Mouse (Mus musculus): ENCODE data around the gene Ptbp1.

Gene Ptbp1

GRCm38 (mm10) chr10:79853860-79854795 is at the start of gene Ptbp1:
TSS of gene Ptbp1 (plus strand) at chr10:79854427.
- DNase-seq (ENCODE audit: inconsistent age in 2 of 2, low spot score in 1 of 2), result peak; percentile 99

DNA sequence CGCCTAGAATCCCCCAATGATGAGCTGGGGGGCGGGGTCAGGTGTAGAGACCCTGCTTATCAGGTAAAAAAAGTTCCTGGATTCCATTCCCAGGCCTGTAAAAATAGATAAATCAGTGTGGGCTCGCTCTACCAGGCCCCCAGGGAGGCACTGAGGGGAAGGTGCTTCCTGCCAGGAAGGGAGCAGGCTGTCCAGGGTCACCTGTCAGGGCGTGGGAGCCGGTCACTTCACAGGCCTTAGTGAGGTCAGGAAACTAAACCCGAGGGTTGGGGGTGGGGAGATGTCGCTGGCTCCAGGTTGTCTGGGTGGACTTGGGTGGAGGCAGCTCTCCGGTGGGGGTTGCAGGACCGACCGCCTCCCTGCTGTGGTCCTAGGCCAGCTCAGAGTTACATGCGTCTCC is 48.6 kb upstream of the Ptbp1 start:
- DNase-seq (ENCODE audit: inconsistent age in 2 of 2, low spot score in 1 of 2), result peak; percentile 76 to 80

GRCm38 (mm10) chr10:79806331-79806730 is 47.9 kb upstream of the Ptbp1 start:
- DNase-seq (ENCODE audit: inconsistent age in 2 of 2, low spot score in 1 of 2), result no peak

DNA sequence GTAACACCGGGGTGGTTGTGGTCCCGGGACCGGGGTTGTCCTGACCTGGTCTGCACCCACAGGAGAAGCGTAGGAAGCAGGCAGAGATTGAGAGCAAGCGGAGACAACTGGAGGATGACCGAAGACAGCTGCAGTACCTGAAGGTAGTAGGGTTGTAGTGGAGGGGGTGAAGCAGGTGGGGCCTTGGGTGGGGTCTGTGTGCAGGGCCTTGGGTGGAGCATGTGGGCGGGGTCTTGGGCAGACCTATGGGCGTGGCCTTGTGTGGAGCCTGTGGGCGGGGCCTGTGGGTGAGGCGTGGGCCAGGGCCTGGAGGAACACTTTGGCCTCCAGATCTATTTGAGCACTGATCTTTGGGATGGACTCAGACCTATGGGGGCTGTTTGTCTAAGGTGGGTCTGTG is 47.3 kb upstream of the Ptbp1 start:
- DNase-seq (ENCODE audit: inconsistent age in 2 of 2, low spot score in 1 of 2), result peak in 1 of 2 experiments; percentile 46

GRCm38 (mm10) chr10:79807826-79808225 is 46.4 kb upstream of the Ptbp1 start:
- peak in 1 of 2 experiments; percentile 70 for DNase-seq (ENCODE audit: inconsistent age in 2 of 2, low spot score in 1 of 2)

GRCm38 (mm10) chr10:79808728-79809127 is 45.5 kb upstream of the Ptbp1 start:
- peak in 1 of 2 experiments; percentile 51 for DNase-seq (ENCODE audit: inconsistent age in 2 of 2, low spot score in 1 of 2)

DNA sequence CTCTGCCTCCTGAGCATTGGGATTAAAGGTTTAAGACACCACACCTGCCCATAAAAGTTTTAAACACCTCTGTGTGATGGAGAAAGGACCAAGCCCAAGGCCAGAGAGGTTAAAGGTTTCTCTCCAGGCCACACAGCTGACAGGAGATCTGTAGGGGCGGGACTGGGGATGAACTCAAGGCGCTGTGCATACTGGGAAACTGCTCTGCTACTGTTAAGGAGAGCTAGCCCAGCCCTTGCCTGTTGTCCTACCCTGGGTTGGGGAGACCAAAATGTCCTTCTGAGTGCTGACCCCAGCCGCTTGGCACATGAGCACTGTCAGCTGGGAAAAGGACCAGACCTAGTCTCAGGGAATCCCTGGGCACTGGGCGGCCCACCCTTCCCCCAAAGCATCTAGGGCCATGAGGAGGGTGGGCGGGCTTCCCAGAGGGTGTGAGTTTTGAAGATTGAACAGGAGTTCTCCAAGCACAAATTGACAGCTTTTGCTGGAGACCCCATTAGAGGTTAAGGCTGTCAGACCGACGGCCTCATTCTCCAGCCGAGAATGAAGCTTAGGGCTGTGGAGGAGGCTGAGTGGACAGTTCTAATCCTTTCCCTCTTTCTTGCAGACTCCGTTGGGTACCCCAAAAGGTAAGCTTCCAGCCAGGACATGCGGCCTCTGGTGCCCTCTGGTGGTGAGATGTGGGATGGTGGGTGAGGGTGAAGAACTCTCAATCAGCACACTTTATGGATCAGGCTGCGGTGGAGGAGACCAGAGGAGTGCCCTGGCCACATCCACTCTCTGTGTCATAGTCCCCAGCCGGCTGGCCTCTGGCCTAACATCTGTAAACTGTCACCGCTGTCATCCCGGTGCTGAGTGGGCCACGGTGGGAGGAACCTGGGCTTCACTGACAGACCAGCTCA is 42.2 kb upstream of the Ptbp1 start:
- DNase-seq (ENCODE audit: inconsistent age in 2 of 2, low spot score in 1 of 2), result peak; percentile 85 to 96

- DNase-seq (ENCODE audit: inconsistent age in 2 of 2, low spot score in 1 of 2), result no peak
These were observed 39.9 kb upstream of the Ptbp1 start for GRCm38 (mm10) chr10:79814271-79814842.

DNA sequence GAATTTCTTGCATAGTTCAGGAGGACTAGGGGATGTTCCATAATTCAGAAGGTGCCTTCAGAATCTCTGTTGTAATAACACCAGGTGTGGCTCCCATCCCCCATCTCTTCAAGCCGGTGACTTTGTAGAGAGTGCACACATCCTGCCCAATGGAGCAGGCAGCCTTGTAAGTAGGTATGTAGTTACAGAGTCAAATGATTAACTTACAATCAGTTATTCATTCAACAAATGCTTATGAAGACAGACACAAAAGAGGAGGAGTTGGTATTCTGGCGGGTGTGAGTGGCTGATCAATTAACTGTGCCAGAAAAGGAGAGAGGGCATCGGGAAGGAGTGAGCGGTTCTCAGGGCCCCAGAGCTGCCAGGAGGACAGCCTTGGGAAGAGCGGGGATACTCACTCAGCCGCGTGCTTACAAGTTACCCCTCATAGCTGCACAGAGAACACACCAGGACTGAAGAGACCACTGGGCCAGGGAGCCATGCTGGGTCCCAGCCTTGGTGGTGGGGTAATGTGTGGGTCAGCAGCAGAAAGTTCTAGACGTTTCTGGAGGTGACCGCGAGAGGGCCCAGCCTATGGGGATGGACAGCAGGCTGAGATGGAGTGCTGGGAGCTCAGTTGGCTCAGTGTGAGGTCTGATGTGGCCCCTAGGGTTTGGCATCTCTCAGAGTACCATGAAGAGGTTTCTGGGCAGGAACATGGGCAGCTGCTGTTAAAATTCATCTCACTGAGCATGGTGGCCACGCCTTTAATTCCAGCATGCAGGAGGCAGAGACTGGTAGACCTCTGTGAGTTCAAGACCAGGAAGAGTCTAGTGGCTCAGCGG is 38.3 kb upstream of the Ptbp1 start:
- DNase-seq (ENCODE audit: inconsistent age in 2 of 2, low spot score in 1 of 2), result no peak

DNA sequence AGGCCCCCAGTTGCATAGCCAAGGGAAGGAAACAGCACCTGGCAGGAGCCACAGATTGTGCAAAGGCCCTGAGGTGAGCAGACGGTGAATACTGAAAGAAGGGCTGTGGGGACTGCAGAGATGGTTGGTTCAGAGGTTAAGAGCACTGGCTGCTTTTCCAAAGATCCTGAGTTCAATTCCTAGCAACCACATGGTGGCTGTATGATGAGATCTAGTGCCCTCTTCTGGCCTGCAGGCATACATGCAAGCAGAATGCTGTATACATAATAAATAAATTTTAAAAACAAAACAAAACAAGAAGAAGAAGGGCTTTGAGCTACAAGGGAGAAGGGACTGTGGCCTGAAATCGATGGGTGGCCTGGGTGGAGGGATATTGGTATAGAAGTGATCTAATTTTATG is 37.1 kb upstream of the Ptbp1 start:
- DNase-seq (ENCODE audit: inconsistent age in 2 of 2, low spot score in 1 of 2), result no peak

DNA sequence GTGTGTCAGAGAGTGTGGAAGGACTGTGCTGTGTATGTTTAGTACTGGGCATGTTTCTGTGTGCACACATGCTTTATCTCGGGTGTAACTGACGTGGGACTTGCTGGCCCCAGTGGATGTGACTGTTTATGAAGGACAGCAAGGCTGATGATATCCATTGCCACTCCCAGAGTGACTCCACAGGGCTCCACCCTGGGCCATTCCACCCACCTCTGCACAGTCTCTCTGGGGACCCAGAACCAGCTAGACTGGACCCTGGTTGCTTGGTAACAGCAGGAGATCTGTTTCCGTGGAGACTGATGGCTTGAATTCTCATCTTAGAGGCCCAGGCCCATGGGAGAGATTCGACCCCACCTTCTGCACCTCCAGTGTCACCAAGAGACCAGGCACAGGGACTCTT is 36.0 kb upstream of the Ptbp1 start:
- no peak for DNase-seq (ENCODE audit: inconsistent age in 2 of 2, low spot score in 1 of 2)

- no peak for DNase-seq (ENCODE audit: inconsistent age in 2 of 2, low spot score in 1 of 2)
These were observed 34.6 kb upstream of the Ptbp1 start for GRCm38 (mm10) chr10:79819606-79820005.

DNA sequence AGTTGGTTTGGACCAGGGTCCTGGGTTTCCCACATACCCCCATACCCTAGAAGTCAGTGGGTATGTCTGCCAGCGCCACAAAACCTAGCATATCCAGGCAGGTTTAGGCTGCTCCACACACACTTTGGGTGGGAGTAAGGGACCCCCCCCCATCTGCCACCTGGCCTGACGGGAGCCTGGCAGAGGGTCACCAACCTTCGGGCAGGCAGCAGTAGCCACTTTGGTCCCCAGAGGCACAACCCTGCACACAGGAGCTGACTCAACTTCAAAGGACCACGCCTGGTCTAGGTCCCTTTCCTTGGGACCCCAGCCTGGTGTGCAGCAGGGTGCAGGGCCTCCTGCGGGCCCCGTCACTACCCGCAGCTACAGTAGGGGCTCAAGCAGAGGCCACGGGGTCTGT is 34.0 kb upstream of the Ptbp1 start:
- DNase-seq (ENCODE audit: inconsistent age in 2 of 2, low spot score in 1 of 2), result no peak

- DNase-seq (ENCODE audit: inconsistent age in 2 of 2, low spot score in 1 of 2), result no peak
These were observed 33.4 kb upstream of the Ptbp1 start, which contains the start of gene Misp for GRCm38 (mm10) chr10:79820782-79821181. TSS of gene Misp (plus strand) at chr10:79820989.

GRCm38 (mm10) chr10:79821731-79822130 is 32.5 kb upstream of the Ptbp1 start:
- no peak for DNase-seq (ENCODE audit: inconsistent age in 2 of 2, low spot score in 1 of 2)

- peak in 1 of 2 experiments; percentile 54 for DNase-seq (ENCODE audit: inconsistent age in 2 of 2, low spot score in 1 of 2)
These were observed 31.9 kb upstream of the Ptbp1 start for GRCm38 (mm10) chr10:79822372-79822771.

GRCm38 (mm10) chr10:79823011-79823410 is 31.2 kb upstream of the Ptbp1 start:
- DNase-seq (ENCODE audit: inconsistent age in 2 of 2, low spot score in 1 of 2), result no peak

DNA sequence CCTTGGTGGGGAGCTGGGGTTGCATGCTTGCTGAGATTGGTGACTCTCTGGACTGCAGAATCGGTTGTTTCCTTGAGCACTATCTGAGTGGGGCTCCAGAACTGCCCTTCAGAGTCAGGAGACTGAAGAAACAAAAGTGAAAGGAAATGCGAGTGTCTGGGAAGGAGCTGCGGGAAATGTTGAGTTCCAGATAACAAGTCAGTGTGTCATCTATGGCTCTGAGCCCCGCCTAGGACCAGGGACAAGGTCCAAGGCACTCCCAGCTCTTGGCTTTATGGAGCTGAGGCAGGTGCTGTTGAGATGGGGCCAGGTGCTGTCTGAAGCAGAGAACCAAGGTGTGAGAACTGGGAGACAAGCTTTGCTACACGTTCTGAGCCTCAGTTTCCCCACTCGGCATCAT is 29.8 kb upstream of the Ptbp1 start:
- DNase-seq (ENCODE audit: inconsistent age in 2 of 2, low spot score in 1 of 2), result peak in 1 of 2 experiments; percentile 72

- DNase-seq (ENCODE audit: inconsistent age in 2 of 2, low spot score in 1 of 2), result no peak
These were observed 22.6 kb upstream of the Ptbp1 start for GRCm38 (mm10) chr10:79831583-79831982.

DNA sequence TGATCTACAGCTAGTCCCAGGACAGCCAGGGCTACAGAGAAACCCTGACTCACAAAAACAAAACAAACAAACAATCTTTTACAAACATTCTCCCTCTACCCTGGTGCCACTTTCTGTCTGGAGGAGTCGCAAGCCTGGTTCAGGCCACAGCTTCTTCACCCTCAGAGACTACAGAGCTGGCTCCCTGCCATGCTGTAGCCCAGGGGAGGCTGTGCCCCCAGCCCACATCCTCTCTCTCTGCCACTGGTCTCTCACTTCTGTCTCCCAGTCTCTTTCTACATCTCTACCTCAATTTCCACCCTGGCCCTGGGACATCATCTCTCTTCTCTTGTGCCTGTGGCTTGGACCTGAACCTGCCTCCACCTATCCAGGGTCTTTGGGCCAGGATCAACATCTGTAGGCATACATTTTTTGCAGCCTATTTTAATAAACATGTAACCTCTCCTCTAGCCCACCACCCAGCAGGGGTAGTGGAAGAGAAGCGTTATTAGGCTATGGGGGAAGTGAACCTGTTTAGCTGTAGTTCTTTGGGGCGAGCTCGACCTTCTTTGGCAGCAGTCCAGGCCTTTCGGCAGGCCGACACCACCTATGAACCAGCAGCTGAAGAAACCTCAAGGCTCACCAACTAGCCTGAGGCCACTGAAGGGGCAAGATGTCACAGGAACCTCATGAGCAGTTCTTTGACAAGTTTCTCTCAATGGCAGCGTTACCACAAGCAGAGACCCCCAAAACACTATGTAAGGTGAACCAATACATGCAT is 22.0 kb upstream of the Ptbp1 start:
- DNase-seq (ENCODE audit: inconsistent age in 2 of 2, low spot score in 1 of 2), result no peak
